Mouse (Mus musculus): ENCODE measurements around the gene Stx18. TPM values are rescaled to one million over a fixed set of nuclear protein-coding genes. Genes with fewer than 3 reads are reported as not detected.

The Stx18 gene
- polyA plus RNA-seq, 1 experiment: 32.2 TPM

DNA sequence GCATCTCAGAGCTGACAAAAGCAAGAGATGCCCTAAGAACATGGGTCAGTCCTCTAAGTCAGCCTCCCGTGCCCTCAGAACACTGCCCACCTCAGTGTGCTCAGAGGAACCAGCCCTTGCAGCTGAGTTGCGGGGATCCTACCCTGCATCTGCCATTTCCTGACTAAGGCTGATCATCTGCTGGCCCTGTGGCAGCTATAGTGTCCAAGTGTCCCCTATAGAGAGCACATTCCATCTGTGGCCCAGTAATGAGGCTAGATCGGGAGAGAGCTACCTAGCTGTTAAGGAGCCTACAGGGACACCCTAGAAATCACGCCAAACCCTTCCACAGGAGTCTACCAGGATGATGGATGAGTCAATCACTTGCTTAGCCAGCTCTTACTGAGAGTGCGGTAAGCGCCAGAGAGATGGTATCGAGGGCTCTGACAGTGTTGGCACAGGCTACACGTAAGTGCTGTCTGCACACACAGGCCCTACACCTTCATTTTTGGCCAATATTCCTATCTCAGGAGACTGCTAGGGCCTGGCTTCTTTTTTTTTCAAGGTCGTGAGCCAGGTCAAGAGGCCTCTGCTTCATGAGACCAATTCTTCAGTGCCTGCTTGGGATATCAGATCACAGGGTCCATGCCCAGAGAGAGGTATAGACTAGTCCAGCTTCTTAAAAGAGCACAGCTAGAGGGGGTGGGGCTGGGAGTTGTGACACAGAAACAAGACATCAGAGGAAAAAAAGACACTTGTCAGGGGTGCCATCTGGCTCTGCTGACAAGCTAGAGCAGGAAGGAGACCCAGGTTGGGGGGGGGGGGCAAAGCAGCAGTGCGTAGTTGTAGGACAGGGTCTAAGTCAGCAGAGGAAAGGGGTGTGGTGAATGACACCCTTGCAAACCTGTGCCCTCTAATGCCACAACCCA is 113.9 kb downstream of the Stx18 start:
- H3K27ac ChIP-seq (ENCODE audit: insufficient read depth, low read depth, low read length): no peak overlapping the region
- H3K36me3 ChIP-seq (ENCODE audit: control insufficient read depth, insufficient read depth, low read length): no peaks in the 10 kb centered on the region
- TF ChIP-seq CTCF (conservative IDR thresholded peaks at IDR 0.05; ENCODE audit: insufficient read depth, insufficient read length, low read depth, low read length) (no peak), POLR2A (IDR thresholded peaks at IDR 0.05; ENCODE audit: low read depth, low read length) (no peak)
- H3K4me1 ChIP-seq (ENCODE audit: control insufficient read depth, insufficient read depth, low read length): no peaks in the 10 kb centered on the region
- H3K4me3 ChIP-seq (ENCODE audit: insufficient read depth, low read depth, low read length): no peak overlapping the region
- H3K27me3 ChIP-seq (replicated peaks; ENCODE audit: control insufficient read depth, insufficient read depth, low read length): no peaks in the 10 kb centered on the region
- DNase-seq: no peak
- 85% methylated on average over 10 of the region's 10 CpGs for WGBS

DNA sequence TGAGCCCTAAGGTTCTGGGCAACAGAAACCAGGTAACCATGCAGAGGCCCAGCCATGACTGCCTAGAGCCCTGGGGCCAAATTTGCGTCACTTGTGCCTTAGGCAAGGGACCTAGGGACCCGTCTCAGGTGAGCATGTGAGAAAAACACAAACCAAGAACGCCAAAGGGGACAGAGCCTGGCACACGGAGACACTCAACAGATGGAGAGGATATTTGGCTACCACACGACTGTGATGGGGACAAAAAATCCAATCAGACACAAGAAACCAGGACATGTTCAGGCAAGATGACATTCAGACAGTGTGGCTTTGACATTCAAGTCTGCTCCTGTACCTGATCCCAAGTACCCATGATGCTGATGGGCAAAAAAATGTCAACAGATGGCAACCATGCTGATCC is 115.1 kb downstream of the Stx18 start:
- DNase-seq: no peak
- Histone ChIP-seq H3K4me3 (ENCODE audit: insufficient read depth, low read depth, low read length) (no peak overlapping the region), H3K4me1 (ENCODE audit: control insufficient read depth, insufficient read depth, low read length) (no peaks in the 10 kb centered on the region), H3K27me3 (replicated peaks; ENCODE audit: control insufficient read depth, insufficient read depth, low read length) (no peaks in the 10 kb centered on the region), H3K27ac (ENCODE audit: insufficient read depth, low read depth, low read length) (no peak overlapping the region), H3K36me3 (ENCODE audit: control insufficient read depth, insufficient read depth, low read length) (no peaks in the 10 kb centered on the region)
- WGBS: 93% methylated on average over 5 of the region's 5 CpGs
- TF ChIP-seq POLR2A (IDR thresholded peaks at IDR 0.05; ENCODE audit: low read depth, low read length) (no peak), CTCF (conservative IDR thresholded peaks at IDR 0.05; ENCODE audit: insufficient read depth, insufficient read length, low read depth, low read length) (no peak)

GRCm38 (mm10) chr5:38157481-38158020 is 119.0 kb downstream of the Stx18 start:
- WGBS: 73% methylated on average over 9 of the region's 9 CpGs
- no peak overlapping the region for H3K27ac ChIP-seq (ENCODE audit: insufficient read depth, low read depth, low read length)
- H3K36me3 ChIP-seq (ENCODE audit: control insufficient read depth, insufficient read depth, low read length): no peaks in the 10 kb centered on the region
- no peak overlapping the region for H3K4me3 ChIP-seq (ENCODE audit: insufficient read depth, low read depth, low read length)
- DNase-seq: no peak
- no peak for TF ChIP-seq POLR2A (IDR thresholded peaks at IDR 0.05; ENCODE audit: low read depth, low read length)
- no peak for TF ChIP-seq CTCF (conservative IDR thresholded peaks at IDR 0.05; ENCODE audit: insufficient read depth, insufficient read length, low read depth, low read length)
- H3K27me3 ChIP-seq (replicated peaks; ENCODE audit: control insufficient read depth, insufficient read depth, low read length): no peaks in the 10 kb centered on the region
- no peaks in the 10 kb centered on the region for H3K4me1 ChIP-seq (ENCODE audit: control insufficient read depth, insufficient read depth, low read length)

DNA sequence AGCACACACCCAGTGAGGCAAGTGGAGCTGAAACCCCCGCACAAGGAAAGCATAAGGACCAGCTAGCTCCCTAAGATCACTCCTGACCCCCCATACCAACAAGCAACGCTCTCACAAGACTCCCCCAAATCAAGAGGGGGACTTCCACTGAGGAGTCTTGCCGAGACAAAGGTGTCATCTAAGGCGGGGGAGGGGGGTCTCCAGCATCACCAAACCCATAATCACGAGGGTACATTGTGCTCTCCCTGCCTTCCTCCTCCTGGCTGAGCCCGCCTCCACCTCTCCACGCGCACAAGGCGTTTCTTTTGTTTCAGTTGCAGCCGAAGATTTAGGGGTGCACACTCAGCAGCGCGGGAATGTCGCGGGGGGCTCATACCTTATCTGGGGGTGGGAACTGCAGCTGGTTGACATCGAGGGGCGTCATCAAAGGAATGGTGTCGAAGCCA is 120.0 kb downstream of the Stx18 start:
- Histone ChIP-seq H3K27me3 (replicated peaks; ENCODE audit: control insufficient read depth, insufficient read depth, low read length) (no peaks in the 10 kb centered on the region), H3K4me1 (ENCODE audit: control insufficient read depth, insufficient read depth, low read length) (no peaks in the 10 kb centered on the region), H3K27ac (ENCODE audit: insufficient read depth, low read depth, low read length) (no peak overlapping the region), H3K36me3 (ENCODE audit: control insufficient read depth, insufficient read depth, low read length) (no peaks in the 10 kb centered on the region), H3K4me3 (ENCODE audit: insufficient read depth, low read depth, low read length) (peak overlapping the region; percentile 52)
- TF ChIP-seq CTCF (conservative IDR thresholded peaks at IDR 0.05; ENCODE audit: insufficient read depth, insufficient read length, low read depth, low read length) (no peak), POLR2A (IDR thresholded peaks at IDR 0.05; ENCODE audit: low read depth, low read length) (no peak)
- WGBS: 5% methylated on average over 17 of the region's 17 CpGs
- DNase-seq: no peak

- Histone ChIP-seq H3K4me3 (ENCODE audit: insufficient read depth, low read depth, low read length) (peak overlapping the region; percentile 52), H3K36me3 (ENCODE audit: control insufficient read depth, insufficient read depth, low read length) (no peaks in the 10 kb centered on the region), H3K27ac (ENCODE audit: insufficient read depth, low read depth, low read length) (no peak overlapping the region), H3K4me1 (ENCODE audit: control insufficient read depth, insufficient read depth, low read length) (no peaks in the 10 kb centered on the region), H3K27me3 (replicated peaks; ENCODE audit: control insufficient read depth, insufficient read depth, low read length) (no peaks in the 10 kb centered on the region)
- whole genome bisulfite sequencing: under 1% methylated on average over 79 of the region's 79 CpGs
- TF ChIP-seq CTCF (conservative IDR thresholded peaks at IDR 0.05; ENCODE audit: insufficient read depth, insufficient read length, low read depth, low read length) (no peak), POLR2A (IDR thresholded peaks at IDR 0.05; ENCODE audit: low read depth, low read length) (no peak)
- peak; percentile 56 for DNase-seq
Measured at GRCm38 (mm10) chr5:38158947-38159633, 120.5 kb downstream of the Stx18 start.

GRCm38 (mm10) chr5:38159634-38160413 is 121.3 kb downstream of the Stx18 start, which contains the start of gene Nsg1:
TSS of gene Nsg1 (minus strand) at chr5:38159907.
- DNase-seq: no peak
- TF ChIP-seq CTCF (conservative IDR thresholded peaks at IDR 0.05; ENCODE audit: insufficient read depth, insufficient read length, low read depth, low read length) (no peak), POLR2A (IDR thresholded peaks at IDR 0.05; ENCODE audit: low read depth, low read length) (no peak)
- Histone ChIP-seq H3K27me3 (replicated peaks; ENCODE audit: control insufficient read depth, insufficient read depth, low read length) (no peaks in the 10 kb centered on the region), H3K4me1 (ENCODE audit: control insufficient read depth, insufficient read depth, low read length) (no peaks in the 10 kb centered on the region), H3K27ac (ENCODE audit: insufficient read depth, low read depth, low read length) (no peak within 1 kb of the TSS), H3K36me3 (ENCODE audit: control insufficient read depth, insufficient read depth, low read length) (no peaks in the 10 kb centered on the region), H3K4me3 (ENCODE audit: insufficient read depth, low read depth, low read length) (peak within 1 kb of the TSS; percentile 52)
- 14% methylated on average over 35 of the region's 35 CpGs for WGBS
